Mouse (Mus musculus) heart, embryonic 11.5 days (tissue): ENCODE results near the gene Igf2bp1. TPM values are rescaled to one million over a fixed set of nuclear protein-coding genes. Genes with fewer than 3 reads are reported as not detected.

ENCODE experiments used
- ATAC-seq: fragments of 200-750 bp; cut with Nextera tagmentation; replicated peaks from 2 replicates; pipeline ENCODE4 v1.8.0; 2017; ENCODE audit warnings: moderate library complexity; ENCODE audit not compliant: insufficient number of reproducible peaks, low FRiP score, low TSS enrichment
- H3K27ac ChIP-seq: fragments of 300-500 bp; sonication (generic); 2 replicates; pipeline ENCODE4 v1.5.1; 2014; ENCODE audit warnings: mild to moderate bottlenecking, low read depth, low read length
- H3K27me3 ChIP-seq: fragments of 300-500 bp; sonication (generic); 2 replicates; pipeline ENCODE4 v1.6.1; 2014; ENCODE audit warnings: mild to moderate bottlenecking, low read length, mixed read lengths; ENCODE audit not compliant: control insufficient read depth, insufficient read depth
- H3K36me3 ChIP-seq: fragments of 300-500 bp; sonication (generic); 2 replicates; pipeline ENCODE4 v1.6.1; 2014; ENCODE audit warnings: mild to moderate bottlenecking, low read length, moderate library complexity, mixed read lengths; ENCODE audit not compliant: control insufficient read depth, insufficient read depth
- H3K4me1 ChIP-seq: fragments of 300-500 bp; sonication (generic); 2 replicates; pipeline ENCODE4 v1.6.1; 2014; ENCODE audit warnings: low read length; ENCODE audit not compliant: control insufficient read depth, insufficient read depth
- H3K4me2 ChIP-seq: fragments of 300-500 bp; sonication (generic); 2 replicates; pipeline ENCODE4 v1.6.1; 2014; ENCODE audit warnings: mild to moderate bottlenecking, moderate library complexity
- H3K4me3 ChIP-seq: fragments of 300-500 bp; sonication (generic); 2 replicates; pipeline ENCODE4 v1.5.1; 2014; ENCODE audit warnings: low read depth, low read length
- H3K9ac ChIP-seq: fragments of 300-500 bp; sonication (generic); 2 replicates; pipeline ENCODE4 v1.6.1; 2014; ENCODE audit warnings: mild to moderate bottlenecking, low read depth, low read length, moderate library complexity
- H3K9me3 ChIP-seq: fragments of 300-500 bp; sonication (generic); replicated peaks from 2 replicates; pipeline ENCODE4 v1.6.1; 2016; ENCODE audit warnings: low read length; ENCODE audit not compliant: control insufficient read depth
- WGBS: fragments of 180-500 bp; shearing (Covaris S2); extraction: QIAGEN DNeasy Blood & Tissue Kit; methylation state at CpG from one replicate; pipeline ENCODE4 v1.1.7; 2014; ENCODE audit not compliant: insufficient replicate concordance; 5-methylcytosine and 5-hydroxymethylcytosine counted together
- polyA plus RNA-seq: library from polyadenylated mRNA; unstranded; fragments of >200 nt; fragmentation: Nextera tagmentation; extraction: Ambion mirVana; gene quantifications from 2 replicates; pipeline ENCODE4 v1.2.1, GENCODE M21; 2014

Gene Igf2bp1
- polyA plus RNA-seq, 1 experiment from 2014 or later, result 51.5 TPM

- 10% methylated on average over 9 of the region's 9 CpGs for WGBS
- Histone ChIP-seq H3K27me3 (no peaks in the 10 kb centered on the region), H3K4me3 (no peak overlapping the region), H3K9me3 (no peaks in the 10 kb centered on the region), H3K4me1 (peaks cover 11% of the 10 kb centered on the region), H3K27ac (peak overlapping the region; percentile 69), H3K9ac (no peak overlapping the region), H3K4me2 (peak overlapping the region; percentile 33), H3K36me3 (no peaks in the 10 kb centered on the region)
- ATAC-seq, result peak; percentile 63; the same call in 1 of the 2 replicates
Observed at GRCm38 (mm10) chr11:96017941-96018351, 12.2 kb upstream of the Igf2bp1 start.

GRCm38 (mm10) chr11:96015421-96015820 is 9.7 kb upstream of the Igf2bp1 start:
- H3K9ac ChIP-seq, result no peak overlapping the region
- no peak for ATAC-seq
- no peaks in the 10 kb centered on the region for H3K9me3 ChIP-seq
- no peak overlapping the region for H3K27ac ChIP-seq
- no peaks in the 10 kb centered on the region for H3K27me3 ChIP-seq
- 22% methylated on average over 5 of the region's 5 CpGs for WGBS
- peak overlapping the region; percentile 35 for H3K4me2 ChIP-seq
- peaks cover 9% of the 10 kb centered on the region for H3K4me1 ChIP-seq
- H3K4me3 ChIP-seq, result 0 out of 2 replicates have a peak overlapping the region, but pooled peaks have one; percentile 2
- H3K36me3 ChIP-seq, result no peaks in the 10 kb centered on the region

DNA sequence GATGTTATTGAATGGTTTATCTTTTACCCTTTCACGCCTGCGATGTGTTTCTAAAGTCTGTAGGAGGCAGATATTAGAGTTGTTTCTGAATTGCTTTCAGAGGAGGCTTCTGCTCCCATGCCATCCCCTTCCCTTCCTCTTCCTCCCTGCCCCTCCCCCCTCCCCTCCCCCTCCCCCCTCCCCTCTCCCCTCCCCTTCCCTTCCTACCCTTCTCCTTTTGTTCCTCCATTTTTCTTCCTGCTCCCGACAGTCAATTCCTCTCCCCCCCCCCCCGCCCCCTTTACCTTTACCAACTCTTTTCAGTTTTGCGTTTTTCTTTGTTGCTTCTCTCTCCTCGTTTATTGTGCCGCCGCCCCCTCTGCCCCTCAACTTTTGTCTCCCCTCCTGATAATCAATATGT is 6.2 kb upstream of the Igf2bp1 start:
- Histone ChIP-seq H3K36me3 (no peaks in the 10 kb centered on the region), H3K27ac (no peak overlapping the region), H3K9ac (no peak overlapping the region), H3K4me1 (peaks cover 5% of the 10 kb centered on the region), H3K27me3 (no peaks in the 10 kb centered on the region), H3K4me3 (no peak overlapping the region), H3K9me3 (no peaks in the 10 kb centered on the region), H3K4me2 (peak overlapping the region; percentile 54)
- 2% methylated on average over 6 of the region's 8 CpGs for WGBS
- no peak for ATAC-seq

GRCm38 (mm10) chr11:96008827-96009226 is 3.1 kb upstream of the Igf2bp1 start:
- H3K27me3 ChIP-seq, result no peaks in the 10 kb centered on the region
- no peak overlapping the region for H3K4me2 ChIP-seq
- 0% methylated on average over 1 of the region's 1 CpGs for WGBS
- no peak overlapping the region for H3K4me3 ChIP-seq
- H3K9me3 ChIP-seq, result no peaks in the 10 kb centered on the region
- peaks cover 5% of the 10 kb centered on the region; the same call in 1 of the 2 replicates for H3K4me1 ChIP-seq
- H3K9ac ChIP-seq, result no peak overlapping the region
- H3K36me3 ChIP-seq, result no peaks in the 10 kb centered on the region
- ATAC-seq, result no peak
- H3K27ac ChIP-seq, result no peak overlapping the region

GRCm38 (mm10) chr11:96007516-96008235 is 1.9 kb upstream of the Igf2bp1 start:
- Histone ChIP-seq H3K4me2 (peak overlapping the region; percentile 89), H3K27me3 (no peaks in the 10 kb centered on the region), H3K9ac (peak overlapping the region; percentile 98), H3K27ac (peak overlapping the region; percentile 95), H3K36me3 (no peaks in the 10 kb centered on the region), H3K4me1 (peaks cover 7% of the 10 kb centered on the region), H3K9me3 (no peaks in the 10 kb centered on the region), H3K4me3 (peak overlapping the region; percentile 85)
- ATAC-seq, result peak; percentile 15; the same call in 1 of the 2 replicates
- under 1% methylated on average over 33 of the region's 33 CpGs for WGBS

DNA sequence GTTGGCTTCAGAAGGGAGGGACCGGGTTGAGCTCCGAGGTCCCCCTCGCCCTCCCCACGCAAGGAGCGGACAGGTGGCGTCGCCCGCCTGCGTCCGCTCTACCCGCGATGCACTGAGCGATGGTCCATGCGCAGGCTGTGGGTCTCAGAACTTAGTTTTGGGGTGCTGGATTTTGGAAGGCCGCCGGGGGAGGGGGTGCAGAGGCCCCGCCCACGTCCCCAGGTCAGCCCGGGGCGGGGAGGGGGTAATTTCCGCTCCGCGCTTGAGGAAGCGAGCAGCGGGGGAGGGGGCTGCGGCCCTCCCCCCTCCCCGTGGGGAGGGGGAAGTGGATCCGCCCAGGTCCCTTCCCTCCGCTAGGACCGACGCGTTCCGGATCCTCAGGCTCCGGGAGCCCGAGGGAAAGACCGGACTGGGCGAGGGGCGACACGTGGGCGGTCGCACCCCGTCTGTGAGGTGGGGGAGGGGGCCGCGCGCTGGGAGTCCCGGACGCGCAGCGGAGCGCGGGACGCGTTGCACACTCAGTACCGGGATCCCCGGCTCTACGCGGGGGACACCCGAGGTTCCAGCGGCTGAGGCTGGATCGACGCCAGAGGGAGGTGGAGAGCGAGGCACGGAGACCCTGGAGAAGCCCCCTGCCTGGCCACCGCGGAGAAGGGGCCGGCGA is 1.2 kb upstream of the Igf2bp1 start:
- peak overlapping the region; percentile 95 for H3K27ac ChIP-seq
- WGBS, result under 1% methylated on average over 60 of the region's 67 CpGs
- H3K4me2 ChIP-seq, result peak overlapping the region; percentile 89
- no peaks in the 10 kb centered on the region for H3K9me3 ChIP-seq
- H3K4me1 ChIP-seq, result peaks cover 11% of the 10 kb centered on the region
- H3K9ac ChIP-seq, result peak overlapping the region; percentile 98
- H3K27me3 ChIP-seq, result no peaks in the 10 kb centered on the region
- no peaks in the 10 kb centered on the region for H3K36me3 ChIP-seq
- peak; percentile 79 for ATAC-seq
- H3K4me3 ChIP-seq, result peak overlapping the region; percentile 85

GRCm38 (mm10) chr11:96006367-96006851 is 669 bp upstream of the Igf2bp1 start:
- Histone ChIP-seq H3K9ac (peak overlapping the region; percentile 98), H3K36me3 (no peaks in the 10 kb centered on the region), H3K9me3 (no peaks in the 10 kb centered on the region), H3K27me3 (no peaks in the 10 kb centered on the region), H3K27ac (peak overlapping the region; percentile 95), H3K4me1 (peaks cover 13% of the 10 kb centered on the region), H3K4me3 (peak overlapping the region; percentile 85), H3K4me2 (peak overlapping the region; percentile 89)
- 0% methylated on average over 33 of the region's 33 CpGs for WGBS
- peak; percentile 27 for ATAC-seq

- no peaks in the 10 kb centered on the region for H3K27me3 ChIP-seq
- H3K4me3 ChIP-seq, result peak overlapping the region; percentile 85
- H3K27ac ChIP-seq, result peak overlapping the region; percentile 95
- no peaks in the 10 kb centered on the region for H3K36me3 ChIP-seq
- peak; percentile 43 for ATAC-seq
- peak overlapping the region; percentile 89 for H3K4me2 ChIP-seq
- peak overlapping the region; percentile 98 for H3K9ac ChIP-seq
- no peaks in the 10 kb centered on the region for H3K9me3 ChIP-seq
- peaks cover 17% of the 10 kb centered on the region for H3K4me1 ChIP-seq
- WGBS, result under 1% methylated on average over 56 of the region's 57 CpGs
Observed at GRCm38 (mm10) chr11:96004793-96005402, 842 bp downstream of the Igf2bp1 start.
